Mouse (Mus musculus) layer of hippocampus, postnatal 14 days (tissue): Measurements from ENCODE around the gene Lhb. TPM values are rescaled to one million over a fixed set of nuclear protein-coding genes. Genes with fewer than 3 reads are reported as not detected.
"Not testable (repeated sequence)": the region's sequence is repeated elsewhere in the genome, so short reads cannot be mapped to it uniquely, and the experiment has no call there.

Experiments
- DNase-seq, 2 experiments: peaks; one replicate each; pipeline ENCODE4 v3.0.0; 2021 to 2022; ENCODE audit warnings: low spot score in 2 of 2, mixed read lengths in 1 of 2
- total RNA-seq, 2 experiments: library from RNA; stranded (reverse); gene quantifications; 2 replicates each; pipeline ENCODE4 v1.2.3; 2021

Lhb gene
- total RNA-seq, 2 experiments from 2014 or later = 0.69 TPM; not detected in 1

GRCm38 (mm10) chr7:45451344-45451982 is 30.8 kb downstream of the Lhb start:
- DNase-seq = peak; percentile 82 to 85

GRCm38 (mm10) chr7:45454971-45455370 is 34.4 kb downstream of the Lhb start:
- DNase-seq = no peak

GRCm38 (mm10) chr7:45455932-45456696 is 35.5 kb downstream of the Lhb start:
- DNase-seq = no peak

- no peak for DNase-seq
Measured at GRCm38 (mm10) chr7:45456721-45457203, 36.1 kb downstream of the Lhb start.

- DNase-seq = peak in 1 of 2 experiments; percentile 71
Measured at GRCm38 (mm10) chr7:45457204-45458060, 36.8 kb downstream of the Lhb start.

GRCm38 (mm10) chr7:45458748-45459563 is 38.3 kb downstream of the Lhb start:
- peak; percentile 78 to 85 for DNase-seq

GRCm38 (mm10) chr7:45459564-45460140 is 39.0 kb downstream of the Lhb start, which contains the start of gene Ftl1:
TSS of gene Ftl1 (minus strand) at chr7:45459884.
- peak; percentile 95 to 99 for DNase-seq

- no peak for DNase-seq
Measured at GRCm38 (mm10) chr7:45460377-45460776, 39.8 kb downstream of the Lhb start.

- DNase-seq = no peak
Measured at GRCm38 (mm10) chr7:45460860-45461314, 40.3 kb downstream of the Lhb start.

- no peak for DNase-seq
Measured at GRCm38 (mm10) chr7:45461326-45461725, 40.7 kb downstream of the Lhb start.

GRCm38 (mm10) chr7:45461781-45462180 is 41.2 kb downstream of the Lhb start:
- DNase-seq = no peak

- DNase-seq = no peak
Measured at GRCm38 (mm10) chr7:45462325-45462724, 41.7 kb downstream of the Lhb start.

GRCm38 (mm10) chr7:45462868-45463267 is 42.2 kb downstream of the Lhb start:
- DNase-seq = not testable (repeated sequence)

- DNase-seq = no peak
Measured at GRCm38 (mm10) chr7:45463987-45464778, 43.6 kb downstream of the Lhb start.

GRCm38 (mm10) chr7:45465112-45465511 is 44.5 kb downstream of the Lhb start:
- DNase-seq = no peak

- peak in 1 of 2 experiments; percentile 63 for DNase-seq
Measured at GRCm38 (mm10) chr7:45465549-45465948, 44.9 kb downstream of the Lhb start.

GRCm38 (mm10) chr7:45466283-45467089 is 45.9 kb downstream of the Lhb start, which contains the start of gene Bax:
TSS of gene Bax (minus strand) at chr7:45466898.
- peak; percentile 93 to 98 for DNase-seq

GRCm38 (mm10) chr7:45467090-45467670 is 46.6 kb downstream of the Lhb start:
- DNase-seq = no peak
